Mouse (Mus musculus): ENCODE data around the gene Aebp2. TPM values are rescaled to one million over a fixed set of nuclear protein-coding genes. Genes with fewer than 3 reads are reported as not detected.

Aebp2 gene
- polyA plus RNA-seq (2015; fragmentation: Illumina TruSeq; extraction: RNeasy Lipid Tissue Mini Kit (QIAGEN cat#74804); ENCODE audit: low read depth, low replicate concordance) = 36.4 TPM

GRCm38 (mm10) chr6:140622391-140623225, at the start of gene Aebp2:
TSS of gene Aebp2 (plus strand) at chr6:140622663.

Other genes with a start within 250 kb of the Aebp2 start
- gene Plekha5, start 198.6 kb upstream of the Aebp2 start, polyA plus RNA-seq (2015; fragmentation: Illumina TruSeq; extraction: RNeasy Lipid Tissue Mini Kit (QIAGEN cat#74804); ENCODE audit: low read depth, low replicate concordance) = 59.4 TPM
- not detected for gene Gm11077, start 106.6 kb downstream of the Aebp2 start, polyA plus RNA-seq (2015; fragmentation: Illumina TruSeq; extraction: RNeasy Lipid Tissue Mini Kit (QIAGEN cat#74804); ENCODE audit: low read depth, low replicate concordance)

All from brain, adult 10 weeks (tissue).